Mouse (Mus musculus): ENCODE measurements around the gene Bloc1s3. TPM values are rescaled to one million over a fixed set of nuclear protein-coding genes. Genes with fewer than 3 reads are reported as not detected.

Gene Bloc1s3
- polyA plus RNA-seq (2015; fragmentation: Nextera tagmentation; extraction: Ambion mirVana), result 3.4 TPM in 2 replicates

GRCm38 (mm10) chr7:19508150-19508923, at the start of gene Bloc1s3, which contains the start of gene Trappc6a:
Gene Bloc1s3 (minus strand): TSS chr7:19508367.
Gene Trappc6a (plus strand): TSS chr7:19508395.
- Histone ChIP-seq H3K9ac (ENCODE audit: low read depth, low read length) (peak within 1 kb of the TSS; percentile 54), H3K9me3 (ENCODE audit: control insufficient read depth) (no peaks in the 10 kb centered on the region), H3K36me3 (ENCODE audit: control insufficient read depth, insufficient read depth) (no peaks in the 10 kb centered on the region), H3K4me2 (replicated peaks; ENCODE audit: low read depth) (peak within 1 kb of the TSS; percentile 90), H3K27ac (ENCODE audit: low read depth, low read length) (peak within 1 kb of the TSS; percentile 46), H3K4me1 (replicated peaks; ENCODE audit: control insufficient read depth, insufficient read depth, low read length) (0 out of 2 replicates have a peak, but pooled peaks cover 5% of the 10 kb centered on the region), H3K27me3 (replicated peaks; ENCODE audit: control insufficient read depth, insufficient read depth, low read length) (no peaks in the 10 kb centered on the region), H3K4me3 (ENCODE audit: low read depth, low read length) (peak within 1 kb of the TSS; percentile 83)
- TF ChIP-seq CTCF (IDR thresholded peaks at IDR 0.05; ENCODE audit: low read depth), result no peak
- ATAC-seq, result peak; percentile 91
- WGBS, result under 1% methylated on average over 56 of the region's 56 CpGs

GRCm38 (mm10) chr7:19557086-19557485, 48.9 kb upstream of the Bloc1s3 start:
- no peaks in the 10 kb centered on the region for H3K9me3 ChIP-seq (ENCODE audit: control insufficient read depth)
- H3K27ac ChIP-seq (ENCODE audit: low read depth, low read length), result no peak overlapping the region; the same call in 1 of the 2 replicates
- ATAC-seq, result no peak
- no peak overlapping the region for H3K4me3 ChIP-seq (ENCODE audit: low read depth, low read length)
- TF ChIP-seq CTCF (IDR thresholded peaks at IDR 0.05; ENCODE audit: low read depth), result no peak
- H3K27me3 ChIP-seq (replicated peaks; ENCODE audit: control insufficient read depth, insufficient read depth, low read length), result no peaks in the 10 kb centered on the region
- H3K4me2 ChIP-seq (replicated peaks; ENCODE audit: low read depth), result no peak overlapping the region
- no peak overlapping the region for H3K9ac ChIP-seq (ENCODE audit: low read depth, low read length)
- H3K4me1 ChIP-seq (replicated peaks; ENCODE audit: control insufficient read depth, insufficient read depth, low read length), result peaks cover 17% of the 10 kb centered on the region; the same call in 1 of the 2 replicates
- 90% methylated on average over 2 of the region's 2 CpGs for WGBS
- peaks cover 12% of the 10 kb centered on the region; the same call in 1 of the 2 replicates for H3K36me3 ChIP-seq (ENCODE audit: control insufficient read depth, insufficient read depth)

- no peak for ATAC-seq
- no peak for TF ChIP-seq CTCF (IDR thresholded peaks at IDR 0.05; ENCODE audit: low read depth)
Measured at GRCm38 (mm10) chr7:19554168-19554567, 46.0 kb upstream of the Bloc1s3 start.

GRCm38 (mm10) chr7:19552443-19552842, 44.3 kb upstream of the Bloc1s3 start:
- Histone ChIP-seq H3K4me1 (replicated peaks; ENCODE audit: control insufficient read depth, insufficient read depth, low read length) (peaks cover 15% of the 10 kb centered on the region; the same call in 1 of the 2 replicates), H3K9ac (ENCODE audit: low read depth, low read length) (0 out of 2 replicates have a peak overlapping the region, but pooled peaks have one; percentile 11), H3K4me3 (ENCODE audit: low read depth, low read length) (no peak overlapping the region), H3K36me3 (ENCODE audit: control insufficient read depth, insufficient read depth) (peaks cover 12% of the 10 kb centered on the region; the same call in 1 of the 2 replicates), H3K27me3 (replicated peaks; ENCODE audit: control insufficient read depth, insufficient read depth, low read length) (no peaks in the 10 kb centered on the region), H3K4me2 (replicated peaks; ENCODE audit: low read depth) (no peak overlapping the region), H3K9me3 (ENCODE audit: control insufficient read depth) (no peaks in the 10 kb centered on the region), H3K27ac (ENCODE audit: low read depth, low read length) (peak overlapping the region; percentile 57)
- TF ChIP-seq CTCF (IDR thresholded peaks at IDR 0.05; ENCODE audit: low read depth), result no peak
- peak; percentile 68 for ATAC-seq
- 32% methylated on average over 2 of the region's 2 CpGs for WGBS

More at GRCm38 (mm10) chr7:19554168-19554567, 46.0 kb upstream of the Bloc1s3 start:
- 80% methylated on average over 1 of the region's 1 CpGs for WGBS
- no peaks in the 10 kb centered on the region for H3K9me3 ChIP-seq (ENCODE audit: control insufficient read depth)
- no peak overlapping the region for H3K4me3 ChIP-seq (ENCODE audit: low read depth, low read length)
- no peak overlapping the region for H3K4me2 ChIP-seq (replicated peaks; ENCODE audit: low read depth)
- H3K9ac ChIP-seq (ENCODE audit: low read depth, low read length), result no peak overlapping the region
- peaks cover 13% of the 10 kb centered on the region; the same call in 1 of the 2 replicates for H3K4me1 ChIP-seq (replicated peaks; ENCODE audit: control insufficient read depth, insufficient read depth, low read length)
- H3K27me3 ChIP-seq (replicated peaks; ENCODE audit: control insufficient read depth, insufficient read depth, low read length), result no peaks in the 10 kb centered on the region
- peaks cover 12% of the 10 kb centered on the region; the same call in 1 of the 2 replicates for H3K36me3 ChIP-seq (ENCODE audit: control insufficient read depth, insufficient read depth)
- no peak overlapping the region for H3K27ac ChIP-seq (ENCODE audit: low read depth, low read length)

- WGBS, result 42% methylated on average over 5 of the region's 5 CpGs
- H3K36me3 ChIP-seq (ENCODE audit: control insufficient read depth, insufficient read depth), result peaks cover 12% of the 10 kb centered on the region; the same call in 1 of the 2 replicates
- 0 out of 2 replicates have a peak overlapping the region, but pooled peaks have one; percentile 11 for H3K9ac ChIP-seq (ENCODE audit: low read depth, low read length)
- no peak for TF ChIP-seq CTCF (IDR thresholded peaks at IDR 0.05; ENCODE audit: low read depth)
- no peaks in the 10 kb centered on the region for H3K27me3 ChIP-seq (replicated peaks; ENCODE audit: control insufficient read depth, insufficient read depth, low read length)
- peak overlapping the region; percentile 57; the same call in 1 of the 2 replicates for H3K27ac ChIP-seq (ENCODE audit: low read depth, low read length)
- peak overlapping the region; percentile 6; the same call in 1 of the 2 replicates for H3K4me2 ChIP-seq (replicated peaks; ENCODE audit: low read depth)
- peaks cover 15% of the 10 kb centered on the region; the same call in 1 of the 2 replicates for H3K4me1 ChIP-seq (replicated peaks; ENCODE audit: control insufficient read depth, insufficient read depth, low read length)
- no peak overlapping the region for H3K4me3 ChIP-seq (ENCODE audit: low read depth, low read length)
- ATAC-seq, result peak; percentile 25; the same call in 1 of the 2 replicates
- no peaks in the 10 kb centered on the region for H3K9me3 ChIP-seq (ENCODE audit: control insufficient read depth)
Measured at GRCm38 (mm10) chr7:19551634-19552033, 43.5 kb upstream of the Bloc1s3 start.

- Histone ChIP-seq H3K4me3 (ENCODE audit: low read depth, low read length) (no peak overlapping the region), H3K36me3 (ENCODE audit: control insufficient read depth, insufficient read depth) (peaks cover 8% of the 10 kb centered on the region; the same call in 1 of the 2 replicates), H3K4me2 (replicated peaks; ENCODE audit: low read depth) (no peak overlapping the region), H3K27me3 (replicated peaks; ENCODE audit: control insufficient read depth, insufficient read depth, low read length) (no peaks in the 10 kb centered on the region), H3K9ac (ENCODE audit: low read depth, low read length) (no peak overlapping the region), H3K9me3 (ENCODE audit: control insufficient read depth) (no peaks in the 10 kb centered on the region), H3K27ac (ENCODE audit: low read depth, low read length) (no peak overlapping the region), H3K4me1 (replicated peaks; ENCODE audit: control insufficient read depth, insufficient read depth, low read length) (peaks cover 15% of the 10 kb centered on the region; the same call in 1 of the 2 replicates)
- no peak for ATAC-seq
- 61% methylated on average over 10 of the region's 10 CpGs for WGBS
- TF ChIP-seq CTCF (IDR thresholded peaks at IDR 0.05; ENCODE audit: low read depth), result no peak
Measured at GRCm38 (mm10) chr7:19549394-19549793, 41.2 kb upstream of the Bloc1s3 start.
